Mouse (Mus musculus) urinary bladder, postnatal 4 days (tissue): ENCODE measurements around the gene Rai14.

Source experiments
- DNase-seq, 2 experiments: peaks; one replicate each; pipeline ENCODE4 v3.0.0; 2021 to 2022; ENCODE audit warnings: low spot score in 2 of 2

Rai14 gene

GRCm38 (mm10) chr15:10618276-10618675, 96.1 kb downstream of the Rai14 start:
- no peak for DNase-seq

DNA sequence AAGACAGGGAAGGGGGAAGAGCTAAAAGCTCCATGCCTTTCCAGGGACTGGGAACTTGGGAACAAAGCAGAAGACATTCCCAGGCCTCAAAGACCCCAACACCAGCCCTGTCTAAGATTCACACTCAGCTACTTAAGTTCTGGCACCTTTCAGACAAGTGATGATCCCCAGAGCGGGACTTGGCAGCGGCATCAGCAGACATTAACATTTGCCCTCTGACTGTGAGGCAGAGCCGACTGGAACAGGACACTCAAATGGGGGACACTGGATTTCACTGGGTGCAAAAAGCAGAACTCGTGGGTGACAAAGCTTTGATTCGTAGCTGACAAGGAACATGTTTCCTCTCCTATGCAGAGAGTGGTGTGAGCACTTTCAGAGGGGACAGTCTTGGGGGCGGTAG, 98.4 kb downstream of the Rai14 start:
- DNase-seq = no peak

- DNase-seq = no peak
Observed at GRCm38 (mm10) chr15:10611040-10611439, 103.4 kb downstream of the Rai14 start.

GRCm38 (mm10) chr15:10609107-10609506, 105.3 kb downstream of the Rai14 start:
- DNase-seq = no peak

GRCm38 (mm10) chr15:10608508-10609098, 105.8 kb downstream of the Rai14 start:
- DNase-seq = no peak

- no peak for DNase-seq
Observed at GRCm38 (mm10) chr15:10599413-10599812, 115.0 kb downstream of the Rai14 start.

- no peak for DNase-seq
Observed at GRCm38 (mm10) chr15:10598259-10599225, 115.9 kb downstream of the Rai14 start.

DNA sequence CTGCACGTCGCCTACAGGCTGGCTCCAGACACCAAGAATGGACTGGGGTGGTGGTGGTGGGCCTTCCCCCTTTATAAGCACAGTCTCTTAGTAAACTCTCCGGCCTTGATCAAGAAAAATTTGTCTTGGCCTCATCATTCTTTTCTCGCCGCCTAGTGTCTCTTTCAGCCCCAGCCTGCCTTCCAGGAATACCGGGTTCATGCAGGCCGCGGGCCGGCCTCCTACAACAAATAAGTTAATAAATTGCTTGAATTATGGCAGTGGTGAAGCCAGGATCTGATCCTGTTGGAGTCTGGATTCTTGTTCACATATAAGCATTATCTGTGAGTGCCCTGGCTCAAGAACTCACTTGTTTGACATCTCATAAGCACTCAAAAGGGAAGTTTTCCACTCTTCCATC, 117.6 kb downstream of the Rai14 start:
- DNase-seq = no peak

DNA sequence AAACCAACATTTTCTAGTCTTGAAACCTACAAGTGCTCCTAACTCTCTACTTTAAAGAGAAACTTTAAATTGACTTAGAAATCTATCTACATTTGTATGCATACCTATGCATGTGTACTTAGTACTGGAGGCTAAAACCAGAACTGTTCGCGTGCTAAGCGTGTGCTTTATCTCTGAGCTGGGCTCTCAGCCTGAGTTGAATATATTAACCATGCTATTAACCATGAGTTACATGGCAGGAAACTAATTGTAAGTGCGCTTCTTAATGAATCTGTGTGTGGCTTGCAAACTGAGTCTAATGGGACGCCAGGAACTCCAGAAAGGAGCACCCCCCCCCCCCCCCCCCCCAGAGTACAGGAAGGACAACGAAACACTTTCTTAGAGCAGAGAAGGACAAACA, 119.0 kb downstream of the Rai14 start:
- no peak for DNase-seq

GRCm38 (mm10) chr15:10594910-10595309, 119.5 kb downstream of the Rai14 start:
- no peak for DNase-seq

GRCm38 (mm10) chr15:10593094-10593493, 121.3 kb downstream of the Rai14 start:
- DNase-seq = no peak

- DNase-seq = no peak
Observed at GRCm38 (mm10) chr15:10586565-10586964, 127.9 kb downstream of the Rai14 start.

GRCm38 (mm10) chr15:10584359-10585187, 129.9 kb downstream of the Rai14 start:
- no peak for DNase-seq

- DNase-seq = peak; percentile 32 to 68
Observed at GRCm38 (mm10) chr15:10583408-10583807, 131.0 kb downstream of the Rai14 start.

DNA sequence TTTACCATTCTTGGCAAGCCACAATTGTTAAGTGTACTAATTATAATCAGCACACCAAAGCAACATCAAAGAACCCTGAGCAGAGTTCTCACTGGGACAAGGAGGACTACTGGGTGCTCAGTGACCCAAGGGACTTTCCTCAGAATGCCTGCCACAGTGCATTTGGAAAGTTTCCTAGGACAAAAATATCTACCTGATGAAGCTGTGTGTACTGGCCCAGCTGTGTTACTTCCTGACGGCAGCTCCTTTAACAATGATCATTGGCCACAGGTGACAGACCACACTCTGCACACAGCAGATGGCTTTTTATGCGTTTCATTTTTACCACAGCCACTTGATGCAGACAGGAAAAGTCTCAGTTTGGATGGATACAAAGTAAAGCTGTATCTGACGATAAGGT, 135.3 kb downstream of the Rai14 start:
- DNase-seq = no peak

DNA sequence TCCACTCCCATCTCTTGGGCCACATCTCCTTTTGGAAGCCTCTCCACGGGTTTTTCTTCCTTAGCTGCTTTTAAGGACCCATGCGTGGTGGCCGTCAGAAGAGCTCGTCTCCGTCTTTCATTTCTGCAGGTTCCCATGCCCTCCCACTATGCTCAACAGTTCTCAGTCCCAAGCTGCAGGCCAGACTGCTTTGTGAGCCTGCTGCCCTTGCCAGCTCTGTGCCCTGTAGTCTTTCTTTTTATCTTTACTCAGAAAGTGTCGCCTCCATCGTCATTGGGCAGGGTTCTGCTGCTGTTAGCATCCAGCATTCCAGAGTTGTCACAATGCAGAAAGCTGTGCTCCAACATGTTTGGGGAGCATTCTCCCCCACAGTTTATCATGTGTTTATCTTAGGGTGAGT, 147.9 kb downstream of the Rai14 start:
- DNase-seq = no peak

- no peak for DNase-seq
Observed at GRCm38 (mm10) chr15:10564201-10564600, 150.2 kb downstream of the Rai14 start.

GRCm38 (mm10) chr15:10562281-10562680, 152.1 kb downstream of the Rai14 start:
- DNase-seq = no peak

GRCm38 (mm10) chr15:10560005-10560404, 154.4 kb downstream of the Rai14 start:
- DNase-seq = no peak

DNA sequence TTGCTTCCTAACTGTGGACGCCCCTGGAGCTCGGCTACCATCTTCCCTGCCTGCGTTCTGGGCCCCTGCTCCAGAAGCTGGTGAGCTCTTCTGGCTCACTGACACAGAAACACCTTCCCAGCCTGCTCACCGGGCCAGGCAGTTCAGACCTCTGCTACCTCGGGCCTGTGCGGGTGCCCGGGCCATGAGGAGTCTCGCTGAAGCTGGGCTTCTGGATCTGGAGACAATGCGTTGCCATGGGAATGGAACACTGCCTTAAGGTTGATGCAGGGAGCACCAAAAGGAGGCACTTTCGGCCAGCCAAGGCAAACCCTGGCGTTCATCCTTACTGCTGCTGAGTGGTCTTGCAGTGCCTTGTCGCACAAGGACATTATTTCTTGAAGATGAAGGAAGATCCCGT, 156.0 kb downstream of the Rai14 start, which contains the start of gene Ttc23l:
Gene Ttc23l (minus strand): TSS at position 204 of the 400 bp plus-strand sequence.
- DNase-seq = peak in 1 of 2 experiments; percentile 56

- no peak for DNase-seq
Observed at GRCm38 (mm10) chr15:10554336-10554735, 160.1 kb downstream of the Rai14 start.
